Mouse (Mus musculus) CH12.LX (cell line): ENCODE results near the gene Trim31. TPM values are rescaled to one million over a fixed set of nuclear protein-coding genes. Genes with fewer than 3 reads are reported as not detected.

ENCODE experiments used
- DNase-seq: peaks from one replicate; pipeline ENCODE4 v3.0.0-alpha.2; 2013; ENCODE audit errors: extremely low read depth
- H3K27ac ChIP-seq: 2 replicates; pipeline ENCODE4 v1.5.1; 2012; ENCODE audit warnings: low read depth, mild to moderate bottlenecking, control low read depth, moderate library complexity; ENCODE audit not compliant: insufficient read depth
- H3K27me3 ChIP-seq: replicated peaks from 2 replicates; pipeline ENCODE3; 2012; ENCODE audit warnings: inconsistent platforms
- H3K36me3 ChIP-seq, 2 experiments: replicated peaks in 1 of 2; 2 replicates each; pipeline versions ENCODE3 to v1.6.1; 2012; ENCODE audit warnings: inconsistent platforms in 1 of 2, low read length in 1 of 2, mild to moderate bottlenecking in 1 of 2, mixed read lengths in 1 of 2, moderate library complexity in 1 of 2; ENCODE audit not compliant: control insufficient read depth in 1 of 2, insufficient read depth in 1 of 2
- H3K4me1 ChIP-seq, 2 experiments: 2 replicates each; pipeline ENCODE4 v1.6.1; 2012; ENCODE audit warnings: inconsistent platforms in 1 of 2, moderate library complexity in 1 of 2; ENCODE audit not compliant: insufficient read depth in 2 of 2, control insufficient read depth in 1 of 2
- H3K4me2 ChIP-seq: 2 replicates; pipeline ENCODE4 v1.6.1; 2012; ENCODE audit warnings: low read depth, mild to moderate bottlenecking, control low read depth; ENCODE audit not compliant: poor library complexity, insufficient read depth, severe bottlenecking
- H3K4me3 ChIP-seq, 3 experiments: fragments of 150-350 bp in 1 of 3; sonication (generic) in 1 of 3; replicated peaks in 1 of 3; 2 replicates each; pipeline versions ENCODE3 to v1.5.1; 2011 to 2012; ENCODE audit warnings: low read depth in 2 of 3, low read length in 2 of 3, mild to moderate bottlenecking in 2 of 3, moderate library complexity in 2 of 3, control low read depth in 1 of 3, improper control_type of control experiment in 1 of 3, inconsistent platforms in 1 of 3, mixed read lengths in 1 of 3; ENCODE audit not compliant: poor library complexity in 1 of 3
- H3K79me2 ChIP-seq: replicated peaks from 2 replicates; pipeline ENCODE4 v1.6.1; 2012; ENCODE audit warnings: mild to moderate bottlenecking, moderate library complexity; ENCODE audit not compliant: control insufficient read depth, poor library complexity, insufficient read depth, severe bottlenecking; ENCODE audit errors: extremely low read depth
- H3K9ac ChIP-seq: 2 replicates; pipeline ENCODE4 v1.6.1; 2012; ENCODE audit warnings: low read depth, mild to moderate bottlenecking, control low read depth, moderate library complexity; ENCODE audit not compliant: insufficient read depth
- H3K9me3 ChIP-seq: replicated peaks from 2 replicates; pipeline ENCODE3; 2012; ENCODE audit warnings: low read length, inconsistent platforms, mixed read lengths
- BHLHE40 ChIP-seq: IDR thresholded peaks from 2 replicates; pipeline ENCODE4 v1.6.1; 2011; ENCODE audit warnings: mild to moderate bottlenecking, low read depth, low read length, improper control_type of control experiment
- E2F4 ChIP-seq: IDR thresholded peaks from 2 replicates; pipeline ENCODE4 v1.6.1; 2011; ENCODE audit warnings: low read depth, low read length, improper control_type of control experiment; ENCODE audit not compliant: insufficient replicate concordance
- ELF1 ChIP-seq: IDR thresholded peaks from 2 replicates; pipeline ENCODE4 v1.6.1; 2014; ENCODE audit warnings: low read depth, mild to moderate bottlenecking, inconsistent platforms, low read length, improper control_type of control experiment
- EP300 ChIP-seq: IDR thresholded peaks from 2 replicates; pipeline ENCODE4 v1.6.1; 2011; ENCODE audit warnings: low read length, improper control_type of control experiment
- KAT2A ChIP-seq: IDR thresholded peaks from 2 replicates; pipeline ENCODE4 v1.6.1; 2012; ENCODE audit warnings: low read length, improper control_type of control experiment, inconsistent platforms; ENCODE audit not compliant: insufficient replicate concordance
- MAFK ChIP-seq: IDR thresholded peaks from 2 replicates; pipeline ENCODE4 v1.6.1; 2011; ENCODE audit warnings: low read length, improper control_type of control experiment; ENCODE audit not compliant: insufficient replicate concordance
- MAX ChIP-seq: IDR thresholded peaks from 2 replicates; pipeline ENCODE4 v1.6.1; 2011; ENCODE audit warnings: low read length, improper control_type of control experiment
- MAZ ChIP-seq: IDR thresholded peaks from 2 replicates; pipeline ENCODE4 v1.6.1; 2012; ENCODE audit warnings: low read depth, mild to moderate bottlenecking, inconsistent platforms, low read length, improper control_type of control experiment, moderate library complexity
- MEF2A ChIP-seq: IDR thresholded peaks from 2 replicates; pipeline ENCODE4 v1.6.1; 2014; ENCODE audit warnings: low read depth, mild to moderate bottlenecking, inconsistent platforms, low read length, improper control_type of control experiment, borderline replicate concordance
- MYC ChIP-seq: IDR thresholded peaks from 2 replicates; pipeline ENCODE4 v1.6.1; 2011; ENCODE audit warnings: low read depth, mild to moderate bottlenecking, improper control_type of control experiment, low read length
- NRF1 ChIP-seq: IDR thresholded peaks from 2 replicates; pipeline ENCODE4 v1.6.1; 2014; ENCODE audit warnings: low read depth, mild to moderate bottlenecking, inconsistent platforms, low read length, improper control_type of control experiment, moderate library complexity
- PAX5 ChIP-seq: IDR thresholded peaks from 2 replicates; pipeline ENCODE4 v1.6.1; 2012; ENCODE audit warnings: low read length, inconsistent platforms, mixed read lengths
- POLR2A ChIP-seq: IDR thresholded peaks from 2 replicates; pipeline ENCODE4 v1.6.1; 2011; ENCODE audit warnings: low read depth, mild to moderate bottlenecking, improper control_type of control experiment, low read length
- RAD21 ChIP-seq: IDR thresholded peaks from 2 replicates; pipeline ENCODE4 v1.6.1; 2011; ENCODE audit warnings: low read depth, mild to moderate bottlenecking, low read length, improper control_type of control experiment, moderate library complexity
- TCF12 ChIP-seq: IDR thresholded peaks from 2 replicates; pipeline ENCODE4 v1.6.1; 2014; ENCODE audit warnings: low read depth, mild to moderate bottlenecking, inconsistent platforms, low read length, improper control_type of control experiment
- ZC3H11A ChIP-seq: IDR thresholded peaks from 2 replicates; pipeline ENCODE4 v1.6.1; 2012; ENCODE audit warnings: low read depth, mild to moderate bottlenecking, inconsistent platforms, low read length, improper control_type of control experiment
- ZKSCAN1 ChIP-seq: IDR thresholded peaks from 2 replicates; pipeline ENCODE4 v1.6.1; 2012; ENCODE audit warnings: low read depth, inconsistent platforms, low read length, improper control_type of control experiment, borderline replicate concordance
- ZMIZ1 ChIP-seq: IDR thresholded peaks from 2 replicates; pipeline ENCODE4 v1.6.1; 2012; ENCODE audit warnings: low read depth, mild to moderate bottlenecking, inconsistent platforms, low read length, improper control_type of control experiment
- ZNF384 ChIP-seq: IDR thresholded peaks from 2 replicates; pipeline ENCODE4 v1.6.1; 2012; ENCODE audit warnings: low read depth, low read length, improper control_type of control experiment, inconsistent platforms
- dilution Hi-C: fragments of 300-500 bp; cut with MboI; formaldehyde crosslinking; loops from 2 replicates; pipeline ENCODE4 v1.14.3; 2020; ENCODE audit warnings: low sequenced_read_pairs; ENCODE audit not compliant: extremely low pct_unique_long_range_greater_than_20kb, extremely low pct_ligation_motif_present
- in situ Hi-C: fragments of 300-500 bp; cut with MboI; formaldehyde crosslinking; loops from 3 replicates; pipeline ENCODE4 v1.14.3; 2019; ENCODE audit warnings: low sequenced_read_pairs, low pct_ligation_motif_present, low pct_unique_long_range_greater_than_20kb, mixed read lengths
- polyA plus RNA-seq: library from polyadenylated mRNA; unstranded; fragments of >175 nt; gene quantifications from 2 replicates; pipeline ENCODE4 v1.2.1, GENCODE M21; 2012; ENCODE audit warnings: low read depth; ENCODE audit not compliant: insufficient read length
- total RNA-seq, 2 experiments: library from RNA; depleted of rRNA; stranded (reverse); fragments of 300-350 nt in 1 of 2; fragments of >200 nt in 1 of 2; gene quantifications; 2 replicates each; pipeline ENCODE4 v1.2.3; 2012 to 2014

The Trim31 gene
- total and polyA plus RNA-seq, 3 experiments: not detected

GRCm38 (mm10) chr17:36958884-36959283 lies 61.0 kb downstream of the Trim31 start:
- H3K36me3 ChIP-seq: peaks cover 10 to 26% of the 10 kb centered on the region in 2 experiments
- H3K9ac ChIP-seq: peak overlapping the region; percentile 88
- in situ Hi-C loops (no loop called here), dilution Hi-C loops (no loop called here)
- H3K27me3 ChIP-seq: no peaks in the 10 kb centered on the region
- peak overlapping the region; percentile 93 for H3K4me2 ChIP-seq
- TF ChIP-seq NRF1 (no peak), ELF1 (no peak), POLR2A (no peak), MEF2A (no peak), ZKSCAN1 (no peak), TCF12 (no peak), ZNF384 (no peak), MAFK (no peak), ZMIZ1 (no peak), E2F4 (no peak), EP300 (no peak), KAT2A (no peak), MYC (no peak), ZC3H11A (no peak), BHLHE40 (no peak), MAZ (no peak), PAX5 (no peak), RAD21 (no peak), MAX (no peak)
- peaks cover 16% of the 10 kb centered on the region for H3K79me2 ChIP-seq
- no peaks in the 10 kb centered on the region for H3K9me3 ChIP-seq
- H3K4me1 ChIP-seq: peaks cover 5 to 22% of the 10 kb centered on the region in 2 experiments; a peak in 3 of 4 replicates
- peak overlapping the region; percentile 81 to 96 (median 94) for H3K4me3 ChIP-seq
- no peak for DNase-seq
- no peak overlapping the region for H3K27ac ChIP-seq

Other genes with a start within 250 kb of the Trim31 start
- gene H2-M1, start 225.9 kb upstream of the Trim31 start, total RNA-seq (2012; rRNA removed): not detected in 2 replicates
- not detected in 2 replicates for gene H2-M1, start 225.9 kb upstream of the Trim31 start, total RNA-seq (2014; rRNA removed)
- not detected in 2 replicates for gene H2-M1, start 225.9 kb upstream of the Trim31 start, polyA plus RNA-seq
- not detected in 2 replicates for gene H2-M10.5, start 125.2 kb upstream of the Trim31 start, total RNA-seq (2012; rRNA removed)
- gene H2-M10.5, start 125.2 kb upstream of the Trim31 start, total RNA-seq (2014; rRNA removed): not detected in 2 replicates
- gene H2-M10.5, start 125.2 kb upstream of the Trim31 start, polyA plus RNA-seq: not detected in 2 replicates
- gene H2-M10.6, start 85.9 kb upstream of the Trim31 start, total RNA-seq (2012; rRNA removed): not detected in 2 replicates
- gene H2-M10.6, start 85.9 kb upstream of the Trim31 start, total RNA-seq (2014; rRNA removed): not detected in 2 replicates
- 0.20 and 0.27 TPM in 2 replicates for gene H2-M10.6, start 85.9 kb upstream of the Trim31 start, polyA plus RNA-seq
- 17.1 and 19.1 TPM in 2 replicates for gene Trim26, start 61.0 kb upstream of the Trim31 start, total RNA-seq (2012; rRNA removed)
- 13.6 and 14.2 TPM in 2 replicates for gene Trim26, start 61.0 kb upstream of the Trim31 start, total RNA-seq (2014; rRNA removed)
- gene Trim26, start 61.0 kb upstream of the Trim31 start, polyA plus RNA-seq: 67.0 and 67.1 TPM in 2 replicates
- not detected in 2 replicates for gene Trim15, start 30.9 kb upstream of the Trim31 start, total RNA-seq (2012; rRNA removed)
- gene Trim15, start 30.9 kb upstream of the Trim31 start, total RNA-seq (2014; rRNA removed): not detected in 2 replicates
- gene Trim15, start 30.9 kb upstream of the Trim31 start, polyA plus RNA-seq: 0.14 TPM in 1 of 2 replicates, not detected in the other
- not detected in 2 replicates for gene Trim10, start 28.5 kb upstream of the Trim31 start, total RNA-seq (2012; rRNA removed)
- not detected in 2 replicates for gene Trim10, start 28.5 kb upstream of the Trim31 start, total RNA-seq (2014; rRNA removed)
- not detected in 2 replicates for gene Trim10, start 28.5 kb upstream of the Trim31 start, polyA plus RNA-seq
- gene Trim40, start 8.0 kb upstream of the Trim31 start, total RNA-seq (2012; rRNA removed): 0.13 TPM in 1 of 2 replicates, not detected in the other
- gene Trim40, start 8.0 kb upstream of the Trim31 start, total RNA-seq (2014; rRNA removed): not detected in 2 replicates
- gene Trim40, start 8.0 kb upstream of the Trim31 start, polyA plus RNA-seq: 0.14 and 0.22 TPM in 2 replicates
- gene Rnf39, start 44.8 kb downstream of the Trim31 start, total RNA-seq (2012; rRNA removed): not detected in 2 replicates
- not detected in 2 replicates for gene Rnf39, start 44.8 kb downstream of the Trim31 start, total RNA-seq (2014; rRNA removed)
- gene Rnf39, start 44.8 kb downstream of the Trim31 start, polyA plus RNA-seq: 0.40 TPM in 1 of 2 replicates, not detected in the other
- gene Ppp1r11, start 53.6 kb downstream of the Trim31 start, total RNA-seq (2012; rRNA removed): 208 and 209 TPM in 2 replicates
- 120 and 128 TPM in 2 replicates for gene Ppp1r11, start 53.6 kb downstream of the Trim31 start, total RNA-seq (2014; rRNA removed)
- 238 and 276 TPM in 2 replicates for gene Ppp1r11, start 53.6 kb downstream of the Trim31 start, polyA plus RNA-seq
- 66.9 and 80.3 TPM in 2 replicates for gene Znrd1, start 60.4 kb downstream of the Trim31 start, total RNA-seq (2012; rRNA removed)
- gene Znrd1, start 60.4 kb downstream of the Trim31 start, total RNA-seq (2014; rRNA removed): 66.8 and 67.3 TPM in 2 replicates
- gene Znrd1, start 60.4 kb downstream of the Trim31 start, polyA plus RNA-seq: 74.5 and 98.1 TPM in 2 replicates
- gene Znrd1as, start 60.5 kb downstream of the Trim31 start, total RNA-seq (2012; rRNA removed): 8.1 and 8.6 TPM in 2 replicates
- 8.5 and 8.6 TPM in 2 replicates for gene Znrd1as, start 60.5 kb downstream of the Trim31 start, total RNA-seq (2014; rRNA removed)
- gene Znrd1as, start 60.5 kb downstream of the Trim31 start, polyA plus RNA-seq: 9.3 and 13.0 TPM in 2 replicates
- gene 2410137M14Rik, start 83.1 kb downstream of the Trim31 start, total RNA-seq (2012; rRNA removed): not detected in 2 replicates
- gene 2410137M14Rik, start 83.1 kb downstream of the Trim31 start, total RNA-seq (2014; rRNA removed): 0.31 TPM in 1 of 2 replicates, not detected in the other
- gene 2410137M14Rik, start 83.1 kb downstream of the Trim31 start, polyA plus RNA-seq: 0.40 TPM in 1 of 2 replicates, not detected in the other
- 0.84 and 1.1 TPM in 2 replicates for gene H2-M5, start 91.4 kb downstream of the Trim31 start, total RNA-seq (2012; rRNA removed)
- 0.58 and 1.1 TPM in 2 replicates for gene H2-M5, start 91.4 kb downstream of the Trim31 start, total RNA-seq (2014; rRNA removed)
- 2.2 and 3.6 TPM in 2 replicates for gene H2-M5, start 91.4 kb downstream of the Trim31 start, polyA plus RNA-seq
- not detected in 2 replicates for gene Zfp57, start 103.0 kb downstream of the Trim31 start, total RNA-seq (2012; rRNA removed)
- not detected in 2 replicates for gene Zfp57, start 103.0 kb downstream of the Trim31 start, total RNA-seq (2014; rRNA removed)
- 0.10 and 0.26 TPM in 2 replicates for gene Zfp57, start 103.0 kb downstream of the Trim31 start, polyA plus RNA-seq
- not detected in 2 replicates for gene Mog, start 125.3 kb downstream of the Trim31 start, total RNA-seq (2012; rRNA removed)
- gene Mog, start 125.3 kb downstream of the Trim31 start, total RNA-seq (2014; rRNA removed): not detected in 2 replicates
- gene Mog, start 125.3 kb downstream of the Trim31 start, polyA plus RNA-seq: not detected in 2 replicates
- 4.7 TPM in 2 replicates for gene Gabbr1, start 147.8 kb downstream of the Trim31 start, total RNA-seq (2012; rRNA removed)
- 1.8 and 2.1 TPM in 2 replicates for gene Gabbr1, start 147.8 kb downstream of the Trim31 start, total RNA-seq (2014; rRNA removed)
- 10.2 and 11.6 TPM in 2 replicates for gene Gabbr1, start 147.8 kb downstream of the Trim31 start, polyA plus RNA-seq
- not detected in 2 replicates for gene Olfr90, start 190.4 kb downstream of the Trim31 start, total RNA-seq (2012; rRNA removed)
- not detected in 2 replicates for gene Olfr90, start 190.4 kb downstream of the Trim31 start, total RNA-seq (2014; rRNA removed)
- not detected in 2 replicates for gene Olfr90, start 190.4 kb downstream of the Trim31 start, polyA plus RNA-seq
- gene Olfr91, start 200.2 kb downstream of the Trim31 start, total RNA-seq (2012; rRNA removed): not detected in 2 replicates
- gene Olfr91, start 200.2 kb downstream of the Trim31 start, total RNA-seq (2014; rRNA removed): not detected in 2 replicates
- gene Olfr91, start 200.2 kb downstream of the Trim31 start, polyA plus RNA-seq: not detected in 2 replicates
- not detected in 2 replicates for gene Olfr92, start 222.0 kb downstream of the Trim31 start, total RNA-seq (2012; rRNA removed)
- gene Olfr92, start 222.0 kb downstream of the Trim31 start, total RNA-seq (2014; rRNA removed): not detected in 2 replicates
- not detected in 2 replicates for gene Olfr92, start 222.0 kb downstream of the Trim31 start, polyA plus RNA-seq